Mouse (Mus musculus): ENCODE data around the gene Pip5k1b. TPM values are rescaled to one million over a fixed set of nuclear protein-coding genes. Genes with fewer than 3 reads are reported as not detected.

Pip5k1b gene
- polyA plus RNA-seq, 1 experiment from 2014 or later = 2.7 TPM

- WGBS = 89% methylated on average over 10 of the region's 10 CpGs
- Histone ChIP-seq H3K27ac (replicated peaks) (no peak overlapping the region), H3K36me3 (no peaks in the 10 kb centered on the region), H3K4me2 (replicated peaks) (no peak overlapping the region), H3K4me1 (peaks cover 21% of the 10 kb centered on the region), H3K27me3 (0 out of 2 replicates have a peak, but pooled peaks cover 6% of the 10 kb centered on the region), H3K4me3 (no peak overlapping the region), H3K9me3 (no peaks in the 10 kb centered on the region), H3K9ac (replicated peaks) (no peak overlapping the region)
- no peak for ATAC-seq (ENCODE audit: low FRiP score, low read depth)
Measured at GRCm38 (mm10) chr19:24318172-24318571, 237.5 kb downstream of the Pip5k1b start.

GRCm38 (mm10) chr19:24317731-24318130 is 237.9 kb downstream of the Pip5k1b start:
- 93% methylated on average over 2 of the region's 2 CpGs for WGBS
- ATAC-seq (ENCODE audit: low FRiP score, low read depth) = no peak
- Histone ChIP-seq H3K4me3 (no peak overlapping the region), H3K27me3 (0 out of 2 replicates have a peak, but pooled peaks cover 6% of the 10 kb centered on the region), H3K4me2 (replicated peaks) (no peak overlapping the region), H3K9me3 (no peaks in the 10 kb centered on the region), H3K4me1 (peaks cover 24% of the 10 kb centered on the region), H3K36me3 (no peaks in the 10 kb centered on the region), H3K27ac (replicated peaks) (no peak overlapping the region), H3K9ac (replicated peaks) (no peak overlapping the region)

GRCm38 (mm10) chr19:24317038-24317591 is 238.6 kb downstream of the Pip5k1b start:
- 0 out of 2 replicates have a peak, but pooled peaks have one; percentile 49 for ATAC-seq (ENCODE audit: low FRiP score, low read depth)
- H3K27me3 ChIP-seq = 0 out of 2 replicates have a peak, but pooled peaks cover 6% of the 10 kb centered on the region
- H3K9ac ChIP-seq (replicated peaks) = no peak overlapping the region
- no peak overlapping the region for H3K4me3 ChIP-seq
- H3K4me1 ChIP-seq = peaks cover 28% of the 10 kb centered on the region
- no peaks in the 10 kb centered on the region for H3K36me3 ChIP-seq
- no peak overlapping the region for H3K4me2 ChIP-seq (replicated peaks)
- WGBS = 53% methylated on average over 15 of the region's 15 CpGs
- H3K27ac ChIP-seq (replicated peaks) = no peak overlapping the region
- H3K9me3 ChIP-seq = no peaks in the 10 kb centered on the region

- peaks cover 30% of the 10 kb centered on the region for H3K4me1 ChIP-seq
- no peak overlapping the region for H3K4me3 ChIP-seq
- no peak for ATAC-seq (ENCODE audit: low FRiP score, low read depth)
- H3K36me3 ChIP-seq = no peaks in the 10 kb centered on the region
- 56% methylated on average over 9 of the region's 9 CpGs for WGBS
- H3K27me3 ChIP-seq = 0 out of 2 replicates have a peak, but pooled peaks cover 6% of the 10 kb centered on the region
- no peak overlapping the region for H3K27ac ChIP-seq (replicated peaks)
- no peak overlapping the region for H3K9ac ChIP-seq (replicated peaks)
- no peak overlapping the region for H3K4me2 ChIP-seq (replicated peaks)
- H3K9me3 ChIP-seq = no peaks in the 10 kb centered on the region
Measured at GRCm38 (mm10) chr19:24316060-24316725, 239.5 kb downstream of the Pip5k1b start.

- H3K4me2 ChIP-seq (replicated peaks) = no peak overlapping the region
- no peaks in the 10 kb centered on the region for H3K36me3 ChIP-seq
- 0 out of 2 replicates have a peak, but pooled peaks cover 6% of the 10 kb centered on the region for H3K27me3 ChIP-seq
- ATAC-seq (ENCODE audit: low FRiP score, low read depth) = no peak
- H3K27ac ChIP-seq (replicated peaks) = no peak overlapping the region
- H3K4me3 ChIP-seq = no peak overlapping the region
- H3K9ac ChIP-seq (replicated peaks) = no peak overlapping the region
- H3K4me1 ChIP-seq = peaks cover 30% of the 10 kb centered on the region
- 84% methylated on average over 4 of the region's 4 CpGs for WGBS
- no peaks in the 10 kb centered on the region for H3K9me3 ChIP-seq
Measured at GRCm38 (mm10) chr19:24315234-24315633, 240.4 kb downstream of the Pip5k1b start.

- no peak for ATAC-seq (ENCODE audit: low FRiP score, low read depth)
- WGBS = 96% methylated on average over 11 of the region's 11 CpGs
- Histone ChIP-seq H3K27me3 (0 out of 2 replicates have a peak, but pooled peaks cover 6% of the 10 kb centered on the region), H3K4me3 (no peak overlapping the region), H3K4me2 (replicated peaks) (no peak overlapping the region), H3K36me3 (no peaks in the 10 kb centered on the region), H3K27ac (replicated peaks) (no peak overlapping the region), H3K4me1 (peaks cover 30% of the 10 kb centered on the region), H3K9ac (replicated peaks) (no peak overlapping the region), H3K9me3 (no peaks in the 10 kb centered on the region)
Measured at GRCm38 (mm10) chr19:24314676-24315075, 241.0 kb downstream of the Pip5k1b start.

GRCm38 (mm10) chr19:24312556-24313342 is 242.9 kb downstream of the Pip5k1b start:
- H3K4me2 ChIP-seq (replicated peaks) = no peak overlapping the region
- WGBS = 30% methylated on average over 12 of the region's 12 CpGs
- 0 out of 2 replicates have a peak, but pooled peaks cover 6% of the 10 kb centered on the region for H3K27me3 ChIP-seq
- H3K9me3 ChIP-seq = no peaks in the 10 kb centered on the region
- peaks cover 38% of the 10 kb centered on the region for H3K4me1 ChIP-seq
- H3K27ac ChIP-seq (replicated peaks) = peak overlapping the region; percentile 25
- H3K9ac ChIP-seq (replicated peaks) = no peak overlapping the region
- peak; percentile 72 for ATAC-seq (ENCODE audit: low FRiP score, low read depth)
- no peak overlapping the region for H3K4me3 ChIP-seq
- H3K36me3 ChIP-seq = no peaks in the 10 kb centered on the region

GRCm38 (mm10) chr19:24312046-24312445 is 243.6 kb downstream of the Pip5k1b start:
- Histone ChIP-seq H3K9ac (replicated peaks) (no peak overlapping the region), H3K27ac (replicated peaks) (no peak overlapping the region), H3K36me3 (no peaks in the 10 kb centered on the region), H3K4me2 (replicated peaks) (no peak overlapping the region), H3K4me1 (peaks cover 40% of the 10 kb centered on the region), H3K4me3 (no peak overlapping the region), H3K9me3 (no peaks in the 10 kb centered on the region), H3K27me3 (0 out of 2 replicates have a peak, but pooled peaks cover 6% of the 10 kb centered on the region)
- WGBS = 87% methylated on average over 5 of the region's 5 CpGs
- no peak for ATAC-seq (ENCODE audit: low FRiP score, low read depth)

- WGBS = 16% methylated on average over 5 of the region's 5 CpGs
- H3K9ac ChIP-seq (replicated peaks) = peak overlapping the region; percentile 28; the same call in 1 of the 2 replicates
- H3K4me3 ChIP-seq = no peak overlapping the region
- H3K27me3 ChIP-seq = peaks cover 11% of the 10 kb centered on the region
- no peaks in the 10 kb centered on the region for H3K36me3 ChIP-seq
- H3K4me2 ChIP-seq (replicated peaks) = no peak overlapping the region
- H3K9me3 ChIP-seq = no peaks in the 10 kb centered on the region
- peak overlapping the region; percentile 56 for H3K27ac ChIP-seq (replicated peaks)
- peak; percentile 57; the same call in 1 of the 2 replicates for ATAC-seq (ENCODE audit: low FRiP score, low read depth)
- peaks cover 24% of the 10 kb centered on the region for H3K4me1 ChIP-seq
Measured at GRCm38 (mm10) chr19:24308305-24308705, 247.4 kb downstream of the Pip5k1b start.

- Histone ChIP-seq H3K27me3 (peaks cover 13% of the 10 kb centered on the region), H3K27ac (replicated peaks) (peak overlapping the region; percentile 56), H3K36me3 (no peaks in the 10 kb centered on the region), H3K4me1 (peaks cover 19% of the 10 kb centered on the region), H3K4me3 (no peak overlapping the region), H3K9me3 (no peaks in the 10 kb centered on the region), H3K4me2 (replicated peaks) (no peak overlapping the region), H3K9ac (replicated peaks) (no peak overlapping the region)
- WGBS = 65% methylated on average over 13 of the region's 13 CpGs
- no peak for ATAC-seq (ENCODE audit: low FRiP score, low read depth)
Measured at GRCm38 (mm10) chr19:24307271-24308221, 248.1 kb downstream of the Pip5k1b start.

GRCm38 (mm10) chr19:24306351-24306750 is 249.3 kb downstream of the Pip5k1b start:
- ATAC-seq (ENCODE audit: low FRiP score, low read depth) = no peak
- WGBS = 95% methylated on average over 5 of the region's 5 CpGs
- no peak overlapping the region for H3K4me2 ChIP-seq (replicated peaks)
- H3K27me3 ChIP-seq = peaks cover 13% of the 10 kb centered on the region
- no peak overlapping the region for H3K27ac ChIP-seq (replicated peaks)
- H3K4me3 ChIP-seq = no peak overlapping the region
- peaks cover 20% of the 10 kb centered on the region for H3K4me1 ChIP-seq
- H3K9ac ChIP-seq (replicated peaks) = no peak overlapping the region
- no peaks in the 10 kb centered on the region for H3K9me3 ChIP-seq
- no peaks in the 10 kb centered on the region for H3K36me3 ChIP-seq
